Mouse (Mus musculus): ENCODE measurements around the gene Itga11.

GRCm38 (mm10) chr9:62684311-62684710, 6.7 kb downstream of the Itga11 start:
- no peak for TF ChIP-seq CTCF (IDR thresholded peaks at IDR 0.05; ENCODE audit: low read depth, low read length)
- TF ChIP-seq POLR2A (IDR thresholded peaks at IDR 0.05; ENCODE audit: insufficient read depth, low read length) = no peak
